Mouse (Mus musculus) R1 (cell line): ENCODE results near the gene Grasp.

ENCODE experiments used
- DNase-seq: peaks from one replicate; pipeline ENCODE4 v3.0.0-alpha.2; 2018; ENCODE audit warnings: low read depth, low spot score

The Grasp gene

DNA sequence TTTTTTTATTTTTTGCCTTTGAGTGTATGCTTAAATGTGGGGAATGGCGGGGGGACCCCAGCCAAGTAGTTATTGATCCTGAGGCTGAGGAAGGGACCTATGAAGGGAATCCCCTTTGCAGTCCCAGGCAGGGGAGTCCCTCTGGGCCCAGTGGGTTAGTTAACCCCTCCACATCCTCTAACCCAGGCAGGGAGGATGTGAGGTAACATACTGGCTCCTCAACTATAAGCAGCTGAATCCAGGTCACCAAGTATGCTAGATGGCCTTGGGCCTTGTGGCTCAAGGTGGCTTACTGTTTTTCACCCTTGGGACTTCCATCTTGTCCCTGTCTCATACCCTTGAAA, 23.1 kb downstream of the Grasp start:
- DNase-seq, result no peak

GRCm38 (mm10) chr15:101248029-101248710, 24.2 kb downstream of the Grasp start:
- DNase-seq, result no peak

- DNase-seq, result no peak
Observed at GRCm38 (mm10) chr15:101250220-101250800, 26.3 kb downstream of the Grasp start.

- no peak for DNase-seq
Observed at GRCm38 (mm10) chr15:101251930-101252329, 27.9 kb downstream of the Grasp start.

GRCm38 (mm10) chr15:101252614-101253013, 28.6 kb downstream of the Grasp start:
- DNase-seq, result no peak

GRCm38 (mm10) chr15:101253563-101253885, 29.5 kb downstream of the Grasp start:
- no peak for DNase-seq

DNA sequence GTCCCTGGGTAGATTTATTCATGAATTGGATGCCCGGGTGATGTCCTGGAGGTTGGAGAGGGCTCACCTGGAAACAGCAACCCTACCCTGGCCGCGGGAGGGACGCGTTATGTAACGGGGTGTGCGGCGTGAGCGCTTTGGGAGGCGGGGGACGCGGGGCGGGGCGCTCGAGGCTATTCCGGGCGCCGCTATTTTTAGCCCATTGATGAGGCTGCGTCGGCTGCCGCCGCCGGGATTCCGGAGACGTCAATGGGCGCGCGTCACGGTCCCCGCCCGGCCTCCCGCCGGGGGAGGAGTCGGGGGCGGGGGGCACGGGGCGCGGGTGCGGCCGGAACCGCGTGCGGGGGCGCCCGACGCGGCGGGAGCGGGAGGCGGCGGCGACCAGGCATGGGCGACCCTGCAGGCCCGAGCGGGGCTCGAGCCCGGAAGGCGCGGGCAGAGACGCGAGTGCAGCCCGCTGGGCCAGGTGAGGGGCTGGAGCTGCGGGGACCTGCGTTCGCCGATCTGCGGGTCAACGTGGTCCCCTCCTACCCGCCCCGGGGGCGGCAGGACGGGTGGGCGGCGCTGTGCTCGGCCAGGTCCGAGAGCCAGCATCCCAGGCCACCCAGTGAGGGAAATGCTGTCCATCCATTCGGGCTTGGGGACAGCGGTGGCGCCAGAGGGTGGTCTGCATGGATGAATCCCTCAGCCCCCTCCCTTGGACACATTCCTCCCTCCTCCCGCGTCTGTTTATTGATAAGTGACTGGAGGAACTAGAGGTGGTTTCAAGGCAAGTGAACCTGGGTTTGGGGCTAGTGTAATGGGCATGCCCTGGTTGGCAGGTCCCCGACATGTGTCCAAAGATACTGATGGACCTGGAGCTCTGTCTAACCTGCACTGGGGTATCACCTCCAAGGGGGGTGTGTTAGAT, 30.2 kb downstream of the Grasp start, which contains the start of gene Nr4a1:
Nr4a1 (plus strand) TSS at position 384 of the 910 bp plus-strand sequence.
- DNase-seq, result peak; percentile 69

GRCm38 (mm10) chr15:101255842-101256462, 32.0 kb downstream of the Grasp start:
- DNase-seq, result no peak

GRCm38 (mm10) chr15:101256463-101257206, 32.6 kb downstream of the Grasp start:
- DNase-seq, result no peak

- no peak for DNase-seq
Observed at GRCm38 (mm10) chr15:101258420-101258819, 34.4 kb downstream of the Grasp start.

- DNase-seq, result no peak
Observed at GRCm38 (mm10) chr15:101259922-101260321, 35.9 kb downstream of the Grasp start.

GRCm38 (mm10) chr15:101260387-101260786, 36.4 kb downstream of the Grasp start:
- no peak for DNase-seq

- DNase-seq, result no peak
Observed at GRCm38 (mm10) chr15:101260874-101261622, 37.1 kb downstream of the Grasp start.

- no peak for DNase-seq
Observed at GRCm38 (mm10) chr15:101262502-101262901, 38.5 kb downstream of the Grasp start.

DNA sequence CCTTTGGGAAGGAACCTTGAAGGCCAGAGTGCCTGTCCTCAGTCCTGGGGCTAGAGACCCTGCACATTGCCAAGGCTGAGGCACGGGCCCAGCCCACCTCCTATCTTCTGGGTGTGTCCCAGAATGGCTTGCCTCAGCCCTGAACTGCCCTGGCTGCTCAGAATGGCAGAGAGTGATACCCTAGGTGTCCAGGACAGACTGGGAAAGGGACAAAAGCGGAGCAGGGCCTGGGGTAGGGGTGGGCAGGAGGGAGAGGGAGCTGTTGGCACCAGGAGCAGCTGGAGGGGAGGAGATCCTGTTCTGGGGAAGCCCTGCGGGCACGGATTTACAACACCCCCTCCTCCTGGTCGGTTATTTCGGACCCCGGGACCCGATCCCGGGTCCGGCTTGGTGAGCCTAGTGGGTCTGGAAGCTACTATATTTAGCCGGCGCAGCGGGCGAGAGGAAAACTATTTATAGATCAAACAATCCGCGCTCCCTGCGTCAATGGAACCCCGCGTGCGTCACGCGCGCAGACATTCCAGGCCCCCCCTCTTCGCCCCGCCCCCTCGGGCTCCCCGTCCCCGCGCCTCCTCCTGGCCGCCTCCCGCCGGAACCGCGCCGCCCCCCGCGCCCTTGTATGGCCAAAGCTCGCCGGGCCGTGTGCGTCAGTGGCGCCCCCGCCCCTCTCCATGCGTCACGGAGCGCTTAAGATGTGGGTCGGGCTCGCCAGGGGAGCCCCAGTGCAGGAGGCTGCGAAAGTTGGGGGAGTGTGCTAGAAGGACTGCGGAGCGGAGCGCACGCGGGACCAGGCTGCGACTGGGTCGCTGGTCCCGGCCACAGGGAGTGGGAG, 42.4 kb downstream of the Grasp start:
- peak; percentile 94 for DNase-seq

DNA sequence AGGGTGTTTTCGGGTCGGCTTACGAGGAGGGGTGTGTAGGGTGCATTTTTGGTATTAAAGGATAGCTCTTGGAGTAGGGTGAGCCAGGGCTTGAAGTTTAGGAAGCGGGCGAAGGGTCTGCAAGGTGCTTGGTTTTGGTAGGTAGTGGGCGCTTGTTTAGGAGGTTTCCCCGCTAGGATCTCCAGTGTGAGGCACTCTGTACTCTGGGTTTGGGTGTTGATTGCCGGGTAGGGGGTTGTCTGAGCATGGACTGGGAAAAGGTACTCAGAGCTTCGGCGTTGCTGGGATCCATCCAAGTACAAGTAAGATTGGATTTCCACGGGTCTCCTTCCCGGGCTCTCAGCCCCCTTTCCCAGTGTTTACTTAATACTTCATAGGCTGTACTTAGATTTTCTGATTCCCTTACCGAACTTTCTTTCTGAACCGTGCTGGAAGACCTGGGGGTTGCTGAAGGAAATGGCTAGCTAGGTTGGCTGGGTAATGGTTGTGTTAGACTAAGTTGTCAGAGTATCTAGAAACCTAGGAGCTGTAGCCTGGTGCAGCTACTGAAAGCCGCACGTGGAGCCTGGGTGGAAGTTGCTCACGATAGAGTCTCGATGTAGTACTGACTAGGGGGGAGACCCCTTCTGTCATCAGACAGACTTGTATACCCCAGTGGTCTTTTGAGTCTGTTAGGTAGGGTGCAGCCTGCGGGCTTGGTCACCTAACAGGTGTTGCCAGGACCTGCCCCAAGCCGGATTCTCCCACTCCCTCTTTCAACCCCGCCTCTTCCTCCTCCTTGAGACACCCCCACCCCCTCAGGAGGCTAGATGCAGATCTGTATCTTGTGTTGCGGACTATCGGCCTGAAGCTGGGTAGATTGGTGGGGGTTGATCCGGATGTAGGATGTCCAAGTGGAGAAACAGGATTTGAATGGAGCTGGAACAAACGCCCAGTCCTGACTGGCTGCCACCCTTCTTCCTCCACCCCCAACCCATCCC, 43.4 kb downstream of the Grasp start:
- peak; percentile 99 for DNase-seq

- DNase-seq, result no peak
Observed at GRCm38 (mm10) chr15:101270101-101270820, 46.3 kb downstream of the Grasp start.

DNA sequence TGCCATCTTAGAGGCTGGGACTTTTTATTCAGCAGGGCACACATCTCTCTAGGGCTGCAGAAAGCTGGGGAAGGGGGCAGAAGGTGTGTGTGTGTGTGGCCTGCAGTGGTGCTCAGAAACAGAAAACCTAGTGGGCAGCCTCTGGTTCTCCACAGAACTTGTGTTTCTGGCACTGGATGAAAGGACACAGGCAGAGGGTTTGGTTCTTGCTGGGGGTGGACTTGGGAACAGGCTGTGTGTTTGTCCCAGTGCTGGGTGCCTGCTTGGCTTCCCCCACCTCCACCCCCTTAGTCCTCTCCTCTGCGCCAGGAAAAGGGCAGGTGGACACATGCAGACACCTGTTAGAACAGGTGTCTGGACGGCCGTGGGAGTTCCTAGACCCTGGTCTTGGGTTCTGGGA, 47.1 kb downstream of the Grasp start:
- no peak for DNase-seq
